Mouse (Mus musculus): Measurements from ENCODE around the gene Tsc2. TPM values are rescaled to one million over a fixed set of nuclear protein-coding genes. Genes with fewer than 3 reads are reported as not detected.

The Tsc2 gene
- polyA plus RNA-seq, 2 experiments = 17.6 to 21.4 TPM

DNA sequence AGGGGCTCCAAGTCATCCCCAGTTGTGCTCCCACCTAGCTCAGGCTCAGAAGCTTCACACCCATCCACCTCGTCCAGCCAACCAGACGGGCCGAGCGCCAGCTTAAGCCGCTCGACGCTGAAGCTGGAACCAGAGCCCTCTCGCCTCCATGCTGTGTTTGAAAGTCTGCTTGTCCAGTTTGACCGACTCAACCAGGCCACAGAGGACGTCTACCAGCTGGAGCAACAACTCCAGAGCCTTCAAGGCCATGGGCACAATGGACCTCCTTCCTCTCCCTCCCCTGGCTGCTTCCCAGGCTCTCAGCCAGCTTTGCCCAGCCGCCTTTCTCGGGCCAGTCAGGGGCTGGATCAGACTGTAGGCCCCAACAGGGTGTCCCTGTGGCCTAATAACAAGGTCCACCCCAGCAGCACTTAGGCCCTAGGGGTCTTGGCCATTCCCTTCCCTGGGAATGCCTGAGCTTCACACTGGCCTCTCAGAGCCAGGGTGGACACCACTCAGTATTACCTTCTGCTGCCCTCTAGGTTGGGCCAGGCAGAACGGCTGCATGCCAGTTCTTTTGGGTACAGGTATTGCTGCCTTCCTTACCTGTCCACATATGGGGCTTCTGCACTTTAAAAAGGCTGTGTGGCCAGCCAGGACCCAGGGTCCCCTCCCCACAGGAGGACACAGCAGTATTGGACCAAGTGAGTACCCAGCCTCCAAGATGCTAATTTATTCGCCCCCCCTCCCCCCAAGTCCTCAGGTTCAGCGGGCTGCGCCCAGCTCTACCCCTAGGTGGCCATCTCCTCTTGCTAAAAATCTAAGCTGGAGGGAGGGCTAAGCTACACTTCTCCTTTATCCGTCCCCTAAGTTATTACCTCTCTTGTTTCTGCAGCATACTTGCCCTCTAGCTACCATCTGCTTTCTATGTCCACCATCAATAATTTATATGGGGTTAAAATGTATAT, 37.0 kb downstream of the Tsc2 start:
- ATAC-seq (ENCODE audit: insufficient read depth) = no peak

GRCm38 (mm10) chr17:24593992-24594890, 38.2 kb downstream of the Tsc2 start:
- Histone ChIP-seq H3K4me1 (replicated peaks; ENCODE audit: control insufficient read depth in 2 of 2, insufficient read depth in 2 of 2, low read length in 1 of 2) (no peaks in the 10 kb centered on the region), H3K4me3 (ENCODE audit: insufficient read depth in 1 of 2, low read depth in 2 of 2, low read length in 2 of 2) (no peak overlapping the region), H3K4me2 (ENCODE audit: low read depth) (no peak overlapping the region), H3K27me3 (ENCODE audit: control insufficient read depth, insufficient read depth, low read length) (no peaks in the 10 kb centered on the region), H3K9ac (replicated peaks) (no peak overlapping the region), H3K36me3 (replicated peaks; ENCODE audit: control insufficient read depth, insufficient read depth, low read depth) (peaks cover 12% of the 10 kb centered on the region; the same call in 1 of the 2 replicates), H3K9me3 (ENCODE audit: control insufficient read depth, low read length) (no peaks in the 10 kb centered on the region), H3K27ac (no peak overlapping the region)
- WGBS (ENCODE audit: insufficient replicate concordance) = 79% methylated on average over 26 of the region's 26 CpGs
- TF ChIP-seq EP300 (IDR thresholded peaks at IDR 0.05; ENCODE audit: low read depth) = no peak
- no peak for TF ChIP-seq CTCF (IDR thresholded peaks at IDR 0.05; ENCODE audit: low read depth)
- DNase-seq (ENCODE audit: low read depth in 3 of 3, low spot score in 3 of 3) (no peak), ATAC-seq (ENCODE audit: insufficient read depth) (no peak)

More for the DNA sequence above, 37.0 kb downstream of the Tsc2 start:
- Histone ChIP-seq H3K4me2 (ENCODE audit: low read depth) (no peak overlapping the region), H3K27me3 (ENCODE audit: control insufficient read depth, insufficient read depth, low read length) (no peaks in the 10 kb centered on the region), H3K27ac (no peak overlapping the region), H3K9ac (replicated peaks) (no peak overlapping the region), H3K36me3 (replicated peaks; ENCODE audit: control insufficient read depth, insufficient read depth, low read depth) (peaks cover 12% of the 10 kb centered on the region; the same call in 1 of the 2 replicates), H3K4me1 (replicated peaks; ENCODE audit: control insufficient read depth in 2 of 2, insufficient read depth in 2 of 2, low read length in 1 of 2) (no peaks in the 10 kb centered on the region), H3K4me3 (ENCODE audit: insufficient read depth in 1 of 2, low read depth in 2 of 2, low read length in 2 of 2) (no peak overlapping the region), H3K9me3 (ENCODE audit: control insufficient read depth, low read length) (no peaks in the 10 kb centered on the region)
- DNase-seq (ENCODE audit: low read depth in 3 of 3, low spot score in 3 of 3) = no peak
- 79% methylated on average over 17 of the region's 17 CpGs for WGBS (ENCODE audit: insufficient replicate concordance)
- TF ChIP-seq EP300 (IDR thresholded peaks at IDR 0.05; ENCODE audit: low read depth) = no peak
- TF ChIP-seq CTCF (IDR thresholded peaks at IDR 0.05; ENCODE audit: low read depth) = peak; percentile 47

DNA sequence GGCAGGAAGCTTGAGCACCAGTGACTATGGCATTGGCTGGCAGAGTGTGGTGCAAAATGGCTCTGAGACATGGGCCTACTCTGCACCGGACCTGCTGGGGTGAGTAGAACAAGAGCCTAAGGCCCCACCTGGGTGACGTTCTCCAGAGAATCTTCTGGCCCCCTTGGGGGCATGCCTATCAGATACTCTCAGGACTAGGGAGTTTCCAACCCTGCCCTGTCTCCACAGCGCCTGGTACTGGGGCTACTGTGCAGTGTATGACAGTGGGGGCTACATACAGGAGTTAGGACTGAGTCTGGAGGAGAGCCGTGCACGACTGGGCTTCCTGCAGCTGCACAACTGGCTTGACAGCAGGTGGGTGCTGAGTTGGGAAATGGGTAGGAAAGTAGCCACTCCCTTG, 39.2 kb downstream of the Tsc2 start:
- ATAC-seq (ENCODE audit: insufficient read depth) (no peak), DNase-seq (ENCODE audit: low read depth in 3 of 3, low spot score in 3 of 3) (no peak)
- H3K9me3 ChIP-seq (ENCODE audit: control insufficient read depth, low read length) = no peaks in the 10 kb centered on the region
- TF ChIP-seq EP300 (IDR thresholded peaks at IDR 0.05; ENCODE audit: low read depth) (no peak), CTCF (IDR thresholded peaks at IDR 0.05; ENCODE audit: low read depth) (no peak)
- WGBS (ENCODE audit: insufficient replicate concordance) = 63% methylated on average over 5 of the region's 5 CpGs
- no peak overlapping the region for H3K9ac ChIP-seq (replicated peaks)
- peaks cover 12% of the 10 kb centered on the region; the same call in 1 of the 2 replicates for H3K36me3 ChIP-seq (replicated peaks; ENCODE audit: control insufficient read depth, insufficient read depth, low read depth)
- no peak overlapping the region for H3K4me2 ChIP-seq (ENCODE audit: low read depth)
- no peaks in the 10 kb centered on the region for H3K4me1 ChIP-seq (replicated peaks; ENCODE audit: control insufficient read depth in 2 of 2, insufficient read depth in 2 of 2, low read length in 1 of 2)
- H3K27me3 ChIP-seq (ENCODE audit: control insufficient read depth, insufficient read depth, low read length) = no peaks in the 10 kb centered on the region
- H3K4me3 ChIP-seq (ENCODE audit: insufficient read depth in 1 of 2, low read depth in 2 of 2, low read length in 2 of 2) = no peak overlapping the region
- no peak overlapping the region for H3K27ac ChIP-seq

DNA sequence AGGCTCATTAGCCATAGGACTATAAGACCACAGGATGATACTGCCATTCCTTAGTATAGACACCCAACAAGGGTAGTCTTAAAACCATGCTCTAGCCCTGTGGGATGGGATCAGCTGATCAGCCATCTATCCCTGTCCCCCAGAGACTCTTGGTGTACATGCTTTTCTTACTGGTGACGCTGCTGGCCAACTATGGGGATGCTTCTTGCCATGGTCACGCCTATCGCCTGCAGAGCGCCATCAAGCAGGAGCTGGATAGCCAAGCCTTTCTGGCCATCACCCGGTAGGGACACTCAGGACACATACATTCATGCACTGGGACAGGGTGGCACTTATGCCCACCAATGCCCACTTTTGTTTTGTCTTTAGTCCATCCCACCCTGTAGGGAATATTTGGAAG, 40.7 kb downstream of the Tsc2 start:
- H3K4me2 ChIP-seq (ENCODE audit: low read depth) = no peak overlapping the region
- no peak overlapping the region for H3K27ac ChIP-seq
- H3K9ac ChIP-seq (replicated peaks) = no peak overlapping the region
- H3K4me1 ChIP-seq (replicated peaks; ENCODE audit: control insufficient read depth in 2 of 2, insufficient read depth in 2 of 2, low read length in 1 of 2) = no peaks in the 10 kb centered on the region
- no peaks in the 10 kb centered on the region for H3K9me3 ChIP-seq (ENCODE audit: control insufficient read depth, low read length)
- H3K27me3 ChIP-seq (ENCODE audit: control insufficient read depth, insufficient read depth, low read length) = no peaks in the 10 kb centered on the region
- DNase-seq (ENCODE audit: low read depth in 3 of 3, low spot score in 3 of 3) (no peak), ATAC-seq (ENCODE audit: insufficient read depth) (no peak)
- H3K4me3 ChIP-seq (ENCODE audit: insufficient read depth in 1 of 2, low read depth in 2 of 2, low read length in 2 of 2) = no peak overlapping the region
- H3K36me3 ChIP-seq (replicated peaks; ENCODE audit: control insufficient read depth, insufficient read depth, low read depth) = peaks cover 8% of the 10 kb centered on the region; the same call in 1 of the 2 replicates
- 82% methylated on average over 5 of the region's 5 CpGs for WGBS (ENCODE audit: insufficient replicate concordance)
- TF ChIP-seq CTCF (IDR thresholded peaks at IDR 0.05; ENCODE audit: low read depth) (no peak), EP300 (IDR thresholded peaks at IDR 0.05; ENCODE audit: low read depth) (no peak)
